Mouse (Mus musculus): ENCODE data around the gene Hoxb9. TPM values are rescaled to one million over a fixed set of nuclear protein-coding genes. Genes with fewer than 3 reads are reported as not detected.

The Hoxb9 gene
- polyA plus RNA-seq (2015; fragmentation: Nextera tagmentation; extraction: Ambion mirVana), result 0.37 and 1.5 TPM in 2 replicates

DNA sequence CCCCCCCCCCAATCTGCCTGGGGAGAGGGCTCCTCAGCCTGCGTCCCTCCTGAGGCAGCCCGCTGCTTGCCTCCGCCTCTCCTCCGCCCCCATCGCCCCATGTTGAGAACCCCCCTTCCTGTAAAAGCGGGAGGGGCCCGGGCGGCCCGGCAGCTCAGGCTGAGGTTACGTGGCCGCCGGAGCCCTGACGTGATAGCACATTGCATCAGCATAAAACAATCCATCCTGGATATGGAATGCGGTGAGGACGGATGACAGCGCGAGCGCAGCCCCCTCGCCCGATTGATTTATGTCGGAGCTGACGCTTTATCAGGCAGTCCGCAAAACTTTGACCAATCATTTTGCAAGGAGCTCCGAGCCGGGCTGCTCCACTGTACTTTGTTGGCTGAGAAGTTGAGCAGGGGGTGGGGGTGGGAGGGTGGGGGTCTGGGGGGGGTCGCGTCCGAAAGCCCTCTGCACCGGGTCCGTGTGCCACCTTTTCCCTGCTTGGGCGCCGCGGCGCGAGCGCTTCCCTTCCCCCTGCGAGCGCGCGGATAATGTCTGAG is at the start of gene Hoxb9:
Gene Hoxb9 (plus strand): TSS at position 462 of the 545 bp plus-strand sequence.
- Histone ChIP-seq H3K27ac (ENCODE audit: low read depth, low read length) (peak within 1 kb of the TSS; percentile 62), H3K27me3 (replicated peaks; ENCODE audit: control insufficient read depth, insufficient read depth, low read length) (peaks cover 100% of the 10 kb centered on the region), H3K4me3 (ENCODE audit: low read depth, low read length) (peak within 1 kb of the TSS; percentile 41), H3K9ac (ENCODE audit: low read depth, low read length) (0 out of 2 replicates have a peak within 1 kb of the TSS, but pooled peaks have one; percentile 22), H3K4me2 (replicated peaks; ENCODE audit: low read depth) (peak within 1 kb of the TSS; percentile 56), H3K4me1 (replicated peaks; ENCODE audit: control insufficient read depth, insufficient read depth, low read length) (no peaks in the 10 kb centered on the region; the same call in 1 of the 2 replicates), H3K9me3 (ENCODE audit: control insufficient read depth) (no peaks in the 10 kb centered on the region), H3K36me3 (ENCODE audit: control insufficient read depth, insufficient read depth) (no peaks in the 10 kb centered on the region)
- WGBS, result 0% methylated on average over 36 of the region's 40 CpGs
- TF ChIP-seq CTCF (IDR thresholded peaks at IDR 0.05; ENCODE audit: low read depth), result no peak
- ATAC-seq, result 0 out of 2 replicates have a peak, but pooled peaks have one; percentile 10

DNA sequence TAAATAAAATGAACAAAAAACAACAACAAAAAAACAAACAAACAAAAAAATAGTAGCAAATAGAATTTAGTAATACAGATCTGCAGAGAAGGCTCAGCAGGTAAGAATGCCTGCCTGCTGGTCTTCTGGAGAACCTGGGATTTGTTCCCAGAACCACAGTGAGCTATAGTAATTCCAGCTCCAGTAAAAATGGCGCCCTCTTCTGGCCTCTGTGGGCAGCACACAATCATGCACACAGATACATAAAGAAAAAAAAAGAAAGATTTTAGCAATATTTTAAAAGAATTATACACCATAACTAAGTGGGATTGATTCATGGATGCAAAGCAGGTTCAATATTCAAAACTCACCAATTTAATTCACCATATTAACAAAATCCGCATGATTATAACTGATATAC is 47.4 kb upstream of the Hoxb9 start:
- WGBS, result 41% methylated on average over 2 of the region's 2 CpGs
- no peaks in the 10 kb centered on the region for H3K9me3 ChIP-seq (ENCODE audit: control insufficient read depth)
- H3K4me3 ChIP-seq (ENCODE audit: low read depth, low read length), result no peak overlapping the region
- TF ChIP-seq CTCF (IDR thresholded peaks at IDR 0.05; ENCODE audit: low read depth), result peak; percentile 48
- no peak overlapping the region for H3K9ac ChIP-seq (ENCODE audit: low read depth, low read length)
- no peaks in the 10 kb centered on the region for H3K36me3 ChIP-seq (ENCODE audit: control insufficient read depth, insufficient read depth)
- H3K4me1 ChIP-seq (replicated peaks; ENCODE audit: control insufficient read depth, insufficient read depth, low read length), result no peaks in the 10 kb centered on the region
- H3K4me2 ChIP-seq (replicated peaks; ENCODE audit: low read depth), result no peak overlapping the region
- H3K27me3 ChIP-seq (replicated peaks; ENCODE audit: control insufficient read depth, insufficient read depth, low read length), result peaks cover 3% of the 10 kb centered on the region; the same call in 1 of the 2 replicates
- no peak overlapping the region for H3K27ac ChIP-seq (ENCODE audit: low read depth, low read length)
- ATAC-seq, result no peak

DNA sequence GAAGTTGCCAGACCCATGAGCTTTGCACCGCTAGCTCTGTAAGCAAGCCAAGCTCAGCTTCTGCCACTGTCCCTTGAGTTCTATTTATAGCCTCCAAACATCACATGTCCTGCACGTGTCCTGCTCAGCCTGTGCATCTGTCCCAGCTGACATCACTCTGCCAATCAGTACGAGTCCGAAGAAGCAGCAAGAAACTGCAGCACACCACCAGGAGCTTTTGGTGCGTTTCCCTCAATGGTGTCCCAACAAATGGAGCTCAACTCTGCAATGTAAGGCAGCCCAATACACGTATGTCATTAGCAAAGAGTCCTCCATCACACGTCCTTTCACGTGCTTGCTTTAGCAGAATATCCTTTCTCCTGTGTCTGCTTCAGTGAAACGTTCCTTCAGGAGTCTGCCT is 43.6 kb upstream of the Hoxb9 start:
- H3K4me3 ChIP-seq (ENCODE audit: low read depth, low read length), result no peak overlapping the region
- peaks cover 9% of the 10 kb centered on the region for H3K27me3 ChIP-seq (replicated peaks; ENCODE audit: control insufficient read depth, insufficient read depth, low read length)
- H3K4me2 ChIP-seq (replicated peaks; ENCODE audit: low read depth), result no peak overlapping the region
- H3K9me3 ChIP-seq (ENCODE audit: control insufficient read depth), result no peaks in the 10 kb centered on the region
- ATAC-seq, result no peak
- H3K4me1 ChIP-seq (replicated peaks; ENCODE audit: control insufficient read depth, insufficient read depth, low read length), result no peaks in the 10 kb centered on the region
- no peak for TF ChIP-seq CTCF (IDR thresholded peaks at IDR 0.05; ENCODE audit: low read depth)
- WGBS, result 75% methylated on average over 9 of the region's 9 CpGs
- no peak overlapping the region for H3K27ac ChIP-seq (ENCODE audit: low read depth, low read length)
- H3K9ac ChIP-seq (ENCODE audit: low read depth, low read length), result no peak overlapping the region
- no peaks in the 10 kb centered on the region for H3K36me3 ChIP-seq (ENCODE audit: control insufficient read depth, insufficient read depth)

DNA sequence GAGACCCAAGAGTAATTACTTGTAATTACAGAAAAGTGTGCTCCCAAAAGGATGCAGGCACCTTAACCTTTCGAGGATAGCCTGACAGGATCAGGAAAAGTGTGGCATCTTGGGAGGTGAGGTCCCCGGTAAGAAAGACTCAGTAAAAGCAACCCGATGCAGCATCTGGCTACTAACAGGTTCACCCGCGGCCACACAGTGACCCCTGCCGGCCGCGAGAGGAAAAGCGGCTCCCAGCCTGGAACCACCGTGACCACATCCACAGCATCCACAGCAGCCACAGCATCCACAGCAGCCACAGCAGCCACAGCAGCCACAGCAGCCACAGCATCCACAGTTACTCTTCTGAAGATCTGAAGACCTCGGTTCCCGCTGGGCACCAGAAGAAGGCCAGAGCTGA is 36.4 kb upstream of the Hoxb9 start:
- H3K27me3 ChIP-seq (replicated peaks; ENCODE audit: control insufficient read depth, insufficient read depth, low read length), result peaks cover 35% of the 10 kb centered on the region
- H3K9me3 ChIP-seq (ENCODE audit: control insufficient read depth), result no peaks in the 10 kb centered on the region
- WGBS, result 5% methylated on average over 12 of the region's 12 CpGs
- no peaks in the 10 kb centered on the region for H3K4me1 ChIP-seq (replicated peaks; ENCODE audit: control insufficient read depth, insufficient read depth, low read length)
- no peak overlapping the region for H3K4me3 ChIP-seq (ENCODE audit: low read depth, low read length)
- peak; percentile 90 for TF ChIP-seq CTCF (IDR thresholded peaks at IDR 0.05; ENCODE audit: low read depth)
- H3K27ac ChIP-seq (ENCODE audit: low read depth, low read length), result no peak overlapping the region
- no peaks in the 10 kb centered on the region for H3K36me3 ChIP-seq (ENCODE audit: control insufficient read depth, insufficient read depth)
- no peak overlapping the region for H3K4me2 ChIP-seq (replicated peaks; ENCODE audit: low read depth)
- no peak overlapping the region for H3K9ac ChIP-seq (ENCODE audit: low read depth, low read length)
- no peak for ATAC-seq

DNA sequence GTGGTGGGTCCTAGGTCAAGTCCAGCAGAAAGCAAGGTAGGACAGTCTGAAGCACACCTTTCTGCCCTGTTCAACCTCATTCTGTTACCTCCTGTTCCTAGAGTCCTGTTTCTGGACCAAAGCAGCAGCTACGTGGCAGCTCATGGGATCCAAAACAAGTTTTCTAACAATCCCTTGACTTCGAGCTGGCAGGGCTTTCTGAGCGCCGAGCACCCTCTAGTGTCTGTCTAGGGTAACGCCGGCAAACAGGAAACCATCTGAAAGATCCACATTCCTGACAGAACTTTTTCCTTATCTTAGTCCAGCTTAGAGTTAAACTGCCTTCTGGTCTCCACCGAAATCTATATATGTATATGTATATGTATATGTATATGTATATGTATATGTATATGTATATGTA is 31.0 kb upstream of the Hoxb9 start:
- no peak overlapping the region for H3K4me2 ChIP-seq (replicated peaks; ENCODE audit: low read depth)
- 0% methylated on average over 7 of the region's 7 CpGs for WGBS
- no peaks in the 10 kb centered on the region for H3K36me3 ChIP-seq (ENCODE audit: control insufficient read depth, insufficient read depth)
- no peak overlapping the region for H3K27ac ChIP-seq (ENCODE audit: low read depth, low read length)
- TF ChIP-seq CTCF (IDR thresholded peaks at IDR 0.05; ENCODE audit: low read depth), result peak; percentile 87
- no peaks in the 10 kb centered on the region for H3K4me1 ChIP-seq (replicated peaks; ENCODE audit: control insufficient read depth, insufficient read depth, low read length)
- ATAC-seq, result no peak
- no peak overlapping the region for H3K4me3 ChIP-seq (ENCODE audit: low read depth, low read length)
- H3K9ac ChIP-seq (ENCODE audit: low read depth, low read length), result no peak overlapping the region
- H3K9me3 ChIP-seq (ENCODE audit: control insufficient read depth), result no peaks in the 10 kb centered on the region
- peaks cover 16% of the 10 kb centered on the region for H3K27me3 ChIP-seq (replicated peaks; ENCODE audit: control insufficient read depth, insufficient read depth, low read length)

DNA sequence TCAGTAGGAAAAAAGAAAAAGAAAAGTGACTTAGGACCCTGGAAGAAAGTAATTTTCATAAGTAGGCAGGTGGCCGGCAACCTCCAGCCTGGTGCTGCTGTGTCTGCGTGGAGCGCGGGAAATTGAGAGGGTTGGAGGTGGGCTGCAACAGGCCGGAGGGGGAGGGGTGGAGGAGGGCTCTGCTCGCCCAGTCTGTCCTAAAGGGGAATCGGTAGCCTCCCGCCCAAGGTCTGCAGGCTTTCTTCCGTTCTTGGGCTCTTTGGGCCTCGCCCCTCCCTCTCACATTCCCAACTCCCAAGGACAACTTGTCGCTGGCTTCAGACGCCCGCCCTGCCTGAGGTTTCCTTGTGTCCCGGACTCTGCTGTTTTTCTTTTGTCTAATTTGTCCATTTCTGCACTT is 20.4 kb upstream of the Hoxb9 start:
- ATAC-seq, result 0 out of 2 replicates have a peak, but pooled peaks have one; percentile 8
- TF ChIP-seq CTCF (IDR thresholded peaks at IDR 0.05; ENCODE audit: low read depth), result no peak
- 0% methylated on average over 14 of the region's 14 CpGs for WGBS
- Histone ChIP-seq H3K27ac (ENCODE audit: low read depth, low read length) (no peak overlapping the region), H3K4me2 (replicated peaks; ENCODE audit: low read depth) (peak overlapping the region; percentile 38), H3K27me3 (replicated peaks; ENCODE audit: control insufficient read depth, insufficient read depth, low read length) (peaks cover 81% of the 10 kb centered on the region), H3K4me3 (ENCODE audit: low read depth, low read length) (peak overlapping the region; percentile 31), H3K36me3 (ENCODE audit: control insufficient read depth, insufficient read depth) (no peaks in the 10 kb centered on the region), H3K9ac (ENCODE audit: low read depth, low read length) (no peak overlapping the region), H3K4me1 (replicated peaks; ENCODE audit: control insufficient read depth, insufficient read depth, low read length) (no peaks in the 10 kb centered on the region), H3K9me3 (ENCODE audit: control insufficient read depth) (no peaks in the 10 kb centered on the region)
